Mouse (Mus musculus) activated CD4-positive, CD25-positive, alpha-beta regulatory T cell, adult 9 weeks (primary cell): ENCODE measurements around the gene Pik3c2b. TPM values are rescaled to one million over a fixed set of nuclear protein-coding genes. Genes with fewer than 3 reads are reported as not detected.

Source experiments
- polyA plus RNA-seq: library from polyadenylated mRNA; unstranded; fragments of 100-300 nt; shearing (Covaris generic); gene quantifications from one replicate; pipeline ENCODE4 v1.2.1, GENCODE M21; 2017

The Pik3c2b gene
- polyA plus RNA-seq: 0.23 TPM

GRCm38 (mm10) chr1:133045011-133045860, at the start of gene Pik3c2b:
Pik3c2b (plus strand) TSS chr1:133045667.

GRCm38 (mm10) chr1:133030461-133030860, 15.0 kb upstream of the Pik3c2b start, which contains the start of gene Mdm4:
Mdm4 (minus strand) TSS chr1:133030561.

GRCm38 (mm10) chr1:133130638-133131560, 85.4 kb downstream of the Pik3c2b start, which contains the start of gene Ppp1r15b:
Ppp1r15b (plus strand) TSS chr1:133131143.

Other genes starting within 250 kb of the Pik3c2b start
- gene Lrrn2, start 165.4 kb upstream of the Pik3c2b start, polyA plus RNA-seq: not detected
- gene Mdm4, start 15.1 kb upstream of the Pik3c2b start, polyA plus RNA-seq: 124 TPM
- gene Ppp1r15b, start 85.5 kb downstream of the Pik3c2b start, polyA plus RNA-seq: 51.8 TPM
- gene Plekha6, start 118.5 kb downstream of the Pik3c2b start, polyA plus RNA-seq: 0.93 TPM